Mouse (Mus musculus): Measurements from ENCODE around the gene Tnmd. TPM values are rescaled to one million over a fixed set of nuclear protein-coding genes. Genes with fewer than 3 reads are reported as not detected.

The Tnmd gene
- 0.13 TPM in 1 of 2 replicates, not detected in the other for polyA plus RNA-seq (2016; fragmentation: Nextera tagmentation; extraction: Ambion mirVana)

GRCm38 (mm10) chrX:133850680-133851079 lies at the start of gene Tnmd:
Gene Tnmd (plus strand): TSS chrX:133850980.
- Histone ChIP-seq H3K4me1 (no peaks in the 10 kb centered on the region), H3K4me3 (no peak within 1 kb of the TSS), H3K36me3 (no peaks in the 10 kb centered on the region), H3K9me3 (no peaks in the 10 kb centered on the region), H3K27ac (no peak within 1 kb of the TSS), H3K27me3 (ENCODE audit: insufficient read depth, poor library complexity, severe bottlenecking) (no peaks in the 10 kb centered on the region)
- 88% methylated on average over 5 of the region's 5 CpGs for WGBS
- no peak for DNase-seq (ENCODE audit: low spot score)

- Histone ChIP-seq H3K4me1 (no peaks in the 10 kb centered on the region), H3K27ac (no peak overlapping the region), H3K9me3 (no peaks in the 10 kb centered on the region), H3K36me3 (no peaks in the 10 kb centered on the region), H3K27me3 (ENCODE audit: insufficient read depth, poor library complexity, severe bottlenecking) (no peaks in the 10 kb centered on the region), H3K4me3 (no peak overlapping the region)
- WGBS: 91% methylated on average over 4 of the region's 4 CpGs
- no peak for DNase-seq (ENCODE audit: low spot score)
These were observed 2.9 kb downstream of the Tnmd start for GRCm38 (mm10) chrX:133853637-133854036.

GRCm38 (mm10) chrX:133869743-133870142 lies 19.0 kb downstream of the Tnmd start:
- Histone ChIP-seq H3K27ac (no peak overlapping the region), H3K36me3 (no peaks in the 10 kb centered on the region), H3K4me1 (no peaks in the 10 kb centered on the region), H3K4me3 (no peak overlapping the region), H3K9me3 (no peaks in the 10 kb centered on the region), H3K27me3 (ENCODE audit: insufficient read depth, poor library complexity, severe bottlenecking) (no peaks in the 10 kb centered on the region)
- DNase-seq (ENCODE audit: low spot score): no peak
- WGBS: 87% methylated on average over 6 of the region's 6 CpGs

DNA sequence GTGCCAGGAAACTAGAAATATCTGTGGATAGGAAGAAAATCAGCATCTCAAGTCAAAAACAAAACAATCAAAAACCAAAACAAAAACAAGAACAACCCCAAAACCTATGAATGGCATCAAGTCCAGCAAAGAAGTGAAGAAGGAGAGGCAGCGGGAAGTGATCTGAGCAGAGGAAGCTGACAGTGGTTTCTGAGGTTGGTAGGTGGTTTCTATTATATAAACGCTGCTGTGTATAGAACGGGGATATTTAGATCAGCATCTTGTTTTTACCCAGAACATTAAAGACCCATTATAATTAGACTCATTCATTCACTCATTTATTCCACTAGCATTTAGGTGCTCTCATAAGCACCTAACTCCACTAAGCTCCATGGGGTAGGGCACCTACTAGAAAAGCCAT lies 36.5 kb downstream of the Tnmd start:
- H3K4me1 ChIP-seq: no peaks in the 10 kb centered on the region
- DNase-seq (ENCODE audit: low spot score): no peak
- H3K36me3 ChIP-seq: peaks cover 13% of the 10 kb centered on the region; the same call in 1 of the 2 replicates
- 93% methylated on average over 3 of the region's 3 CpGs for WGBS
- no peak overlapping the region for H3K4me3 ChIP-seq
- H3K27ac ChIP-seq: no peak overlapping the region
- no peaks in the 10 kb centered on the region for H3K9me3 ChIP-seq
- no peaks in the 10 kb centered on the region for H3K27me3 ChIP-seq (ENCODE audit: insufficient read depth, poor library complexity, severe bottlenecking)

DNA sequence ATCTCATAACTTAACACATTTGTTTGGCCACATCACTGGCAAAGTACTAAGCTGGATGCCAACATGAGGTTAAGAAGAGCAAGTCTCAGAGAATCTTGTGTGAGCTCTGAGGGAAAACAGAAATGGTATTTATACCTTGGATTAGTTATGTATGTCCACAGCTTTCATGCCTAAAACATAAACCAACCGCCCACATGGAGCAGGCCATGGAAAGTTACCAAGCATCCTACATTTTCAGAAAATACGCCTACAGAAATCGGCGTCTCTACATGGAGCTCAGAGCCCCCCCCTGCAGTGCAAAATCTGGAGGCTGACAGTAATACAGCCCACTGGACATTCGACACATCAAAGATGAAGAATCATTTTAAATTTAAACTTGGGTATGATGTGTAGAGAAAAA lies 37.3 kb downstream of the Tnmd start:
- Histone ChIP-seq H3K4me3 (no peak overlapping the region), H3K36me3 (peaks cover 13% of the 10 kb centered on the region; the same call in 1 of the 2 replicates), H3K4me1 (no peaks in the 10 kb centered on the region), H3K27me3 (ENCODE audit: insufficient read depth, poor library complexity, severe bottlenecking) (no peaks in the 10 kb centered on the region), H3K9me3 (no peaks in the 10 kb centered on the region), H3K27ac (no peak overlapping the region)
- no peak for DNase-seq (ENCODE audit: low spot score)
- WGBS: 85% methylated on average over 5 of the region's 5 CpGs

DNA sequence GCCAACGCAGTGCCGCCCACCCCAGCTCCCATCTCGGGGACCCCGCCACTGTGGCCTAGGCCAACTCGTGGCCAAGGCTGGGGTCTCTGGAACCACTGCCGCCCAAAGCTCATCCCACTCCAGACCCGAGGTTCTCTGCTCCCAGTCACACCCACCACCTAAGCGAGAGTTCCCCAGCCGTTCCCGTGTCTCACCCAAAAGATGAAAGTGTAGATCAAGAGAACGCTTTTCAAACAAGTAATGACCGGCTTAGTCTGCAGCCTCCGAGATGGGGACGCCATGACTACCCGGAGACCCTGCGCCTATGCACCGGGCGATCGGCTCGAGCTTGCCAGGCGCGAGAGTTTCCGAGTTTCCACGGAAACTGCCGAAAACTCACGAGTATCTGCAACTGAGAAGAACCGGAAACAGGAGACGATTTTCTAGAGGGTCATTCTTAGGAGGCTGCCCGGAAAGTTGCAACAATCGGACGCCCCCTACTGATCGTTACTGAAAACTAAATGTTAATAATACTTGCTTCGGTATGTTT lies 47.3 kb downstream of the Tnmd start, which contains the start of gene Tspan6:
Gene Tspan6 (minus strand): TSS at position 416 of the 529 bp plus-strand sequence.
- no peaks in the 10 kb centered on the region for H3K27me3 ChIP-seq (ENCODE audit: insufficient read depth, poor library complexity, severe bottlenecking)
- H3K36me3 ChIP-seq: peaks cover 12% of the 10 kb centered on the region
- WGBS: 20% methylated on average over 33 of the region's 33 CpGs
- H3K4me1 ChIP-seq: no peaks in the 10 kb centered on the region
- peak within 1 kb of the TSS; percentile 89 for H3K27ac ChIP-seq
- H3K4me3 ChIP-seq: peak within 1 kb of the TSS; percentile 69
- H3K9me3 ChIP-seq: no peaks in the 10 kb centered on the region
- DNase-seq (ENCODE audit: low spot score): peak; percentile 86

- H3K27me3 ChIP-seq (ENCODE audit: insufficient read depth, poor library complexity, severe bottlenecking): no peaks in the 10 kb centered on the region
- no peaks in the 10 kb centered on the region for H3K9me3 ChIP-seq
- no peaks in the 10 kb centered on the region for H3K4me1 ChIP-seq
- H3K4me3 ChIP-seq: no peak within 1 kb of the TSS
- no peak within 1 kb of the TSS for H3K27ac ChIP-seq
- 25% methylated on average over 3 of the region's 3 CpGs for WGBS
- H3K36me3 ChIP-seq: no peaks in the 10 kb centered on the region
- DNase-seq (ENCODE audit: low spot score): no peak
These were observed 57.5 kb downstream of the Tnmd start, which contains the start of gene Srpx2 for GRCm38 (mm10) chrX:133908261-133908660. Gene Srpx2 (plus strand): TSS chrX:133908426.

- DNase-seq (ENCODE audit: low spot score): no peak
- Histone ChIP-seq H3K27me3 (ENCODE audit: insufficient read depth, poor library complexity, severe bottlenecking) (no peaks in the 10 kb centered on the region), H3K4me3 (no peak overlapping the region), H3K9me3 (no peaks in the 10 kb centered on the region), H3K36me3 (no peaks in the 10 kb centered on the region), H3K27ac (peak overlapping the region; percentile 52; the same call in 1 of the 2 replicates), H3K4me1 (no peaks in the 10 kb centered on the region; the same call in 1 of the 2 replicates)
- WGBS: 38% methylated on average over 10 of the region's 10 CpGs
These were observed 60.8 kb downstream of the Tnmd start for GRCm38 (mm10) chrX:133911397-133912103.

- WGBS: 80% methylated on average over 3 of the region's 3 CpGs
- Histone ChIP-seq H3K9me3 (no peaks in the 10 kb centered on the region), H3K27me3 (ENCODE audit: insufficient read depth, poor library complexity, severe bottlenecking) (no peaks in the 10 kb centered on the region), H3K27ac (no peak overlapping the region), H3K36me3 (no peaks in the 10 kb centered on the region), H3K4me1 (no peaks in the 10 kb centered on the region; the same call in 1 of the 2 replicates), H3K4me3 (no peak overlapping the region)
- no peak for DNase-seq (ENCODE audit: low spot score)
These were observed 62.2 kb downstream of the Tnmd start for GRCm38 (mm10) chrX:133913006-133913405.

- no peaks in the 10 kb centered on the region for H3K27me3 ChIP-seq (ENCODE audit: insufficient read depth, poor library complexity, severe bottlenecking)
- H3K4me3 ChIP-seq: no peak overlapping the region
- H3K27ac ChIP-seq: peak overlapping the region; percentile 65; the same call in 1 of the 2 replicates
- H3K36me3 ChIP-seq: no peaks in the 10 kb centered on the region
- no peaks in the 10 kb centered on the region; the same call in 1 of the 2 replicates for H3K4me1 ChIP-seq
- 35% methylated on average over 7 of the region's 7 CpGs for WGBS
- H3K9me3 ChIP-seq: no peaks in the 10 kb centered on the region
- peak; percentile 76 for DNase-seq (ENCODE audit: low spot score)
These were observed 63.4 kb downstream of the Tnmd start for GRCm38 (mm10) chrX:133914219-133914618.

Other genes starting within 250 kb of the Tnmd start
- 0.48 and 0.49 TPM in 2 replicates for gene Pcdh19, start 162.0 kb upstream of the Tnmd start, polyA plus RNA-seq (2016; fragmentation: Nextera tagmentation; extraction: Ambion mirVana)
- 152 and 157 TPM in 2 replicates for gene Tspan6, start 47.4 kb downstream of the Tnmd start, polyA plus RNA-seq (2016; fragmentation: Nextera tagmentation; extraction: Ambion mirVana)
- 1.5 and 2.0 TPM in 2 replicates for gene Srpx2, start 57.4 kb downstream of the Tnmd start, polyA plus RNA-seq (2016; fragmentation: Nextera tagmentation; extraction: Ambion mirVana)
- 2.9 and 5.0 TPM in 2 replicates for gene Sytl4, start 130.8 kb downstream of the Tnmd start, polyA plus RNA-seq (2016; fragmentation: Nextera tagmentation; extraction: Ambion mirVana)
- 49.1 and 49.9 TPM in 2 replicates for gene Cstf2, start 208.2 kb downstream of the Tnmd start, polyA plus RNA-seq (2016; fragmentation: Nextera tagmentation; extraction: Ambion mirVana)

Measured in heart, embryonic 10.5 days (tissue).